Comparison of ENCODE assay signal across 10 mouse cellular contexts in genomic region chr9:39611953-39612352, GRCm38 (mm10). TPM values are rescaled to one million over a fixed set of nuclear protein-coding genes. Genes with fewer than 3 reads are reported as not detected.
DNase-seq lines count a peak whose midpoint lies in the region; ATAC-seq and TF ChIP-seq lines count a peak whose summit lies in the region.
"Had no signal": no experiment of that assay in that cellular context is flagged by ENCODE, and none has a peak within 500 bp of the region (broad histone marks: within the 10 kb centered on the region; RNA-seq: fewer than 3 reads in every experiment).

No protein-coding gene starts in this region.

- ATAC-seq in hindbrain, postnatal 0 days, result no peak
- ATAC-seq in hindbrain, embryonic 13.5 days (ENCODE audit: low FRiP score), result no peak
- ATAC-seq in neural tube, embryonic 14.5 days (ENCODE audit: low read depth), result peak; percentile 46; the same call in 1 of the 2 replicates
- no peak for ATAC-seq in neural tube, embryonic 15.5 days (ENCODE audit: low FRiP score)
- ATAC-seq in forebrain, embryonic 14.5 days, result 0 out of 2 replicates have a peak, but pooled peaks have one; percentile 44
- ATAC-seq in inflammation-experienced regulatory T-cells, adult 6 months, result no peak
- ATAC-seq: liver, embryonic 12.5 days had no signal

- no peak overlapping the region for H3K9ac ChIP-seq in hindbrain, postnatal 0 days (replicated peaks; ENCODE audit: low read length)
- no peak overlapping the region for H3K9ac ChIP-seq in hindbrain, embryonic 13.5 days
- no peak overlapping the region for H3K9ac ChIP-seq in neural tube, embryonic 14.5 days (replicated peaks; ENCODE audit: low read depth, low read length)
- H3K9ac ChIP-seq in neural tube, embryonic 15.5 days (replicated peaks), result no peak overlapping the region
- H3K9ac ChIP-seq in forebrain, embryonic 14.5 days (ENCODE audit: low read length), result no peak overlapping the region
- H3K9ac ChIP-seq: embryonic facial prominence, embryonic 13.5 days; liver, embryonic 12.5 days had no signal

- H3K27ac ChIP-seq in hindbrain, postnatal 0 days, result no peak overlapping the region
- no peak overlapping the region for H3K27ac ChIP-seq in hindbrain, embryonic 13.5 days
- H3K27ac ChIP-seq in neural tube, embryonic 14.5 days (ENCODE audit: low read depth, low read length), result no peak overlapping the region
- H3K27ac ChIP-seq in neural tube, embryonic 15.5 days (replicated peaks), result no peak overlapping the region
- no peak overlapping the region for H3K27ac ChIP-seq in forebrain, embryonic 14.5 days (ENCODE audit: low read depth, low read length)
- H3K27ac ChIP-seq: embryonic facial prominence, embryonic 13.5 days; liver, embryonic 12.5 days had no signal

- no peaks in the 10 kb centered on the region for H3K27me3 ChIP-seq in hindbrain, postnatal 0 days (ENCODE audit: insufficient read depth, low read length)
- no peaks in the 10 kb centered on the region for H3K27me3 ChIP-seq in hindbrain, embryonic 13.5 days
- H3K27me3 ChIP-seq in neural tube, embryonic 14.5 days (ENCODE audit: control insufficient read depth, insufficient read depth, low read length), result no peaks in the 10 kb centered on the region
- no peaks in the 10 kb centered on the region for H3K27me3 ChIP-seq in neural tube, embryonic 15.5 days (replicated peaks)
- no peaks in the 10 kb centered on the region for H3K27me3 ChIP-seq in forebrain, embryonic 14.5 days (replicated peaks; ENCODE audit: control insufficient read depth, insufficient read depth, low read length)
- H3K27me3 ChIP-seq: embryonic facial prominence, embryonic 13.5 days; liver, embryonic 12.5 days had no signal

- H3K4me1 ChIP-seq in hindbrain, postnatal 0 days (ENCODE audit: insufficient read depth, low read length), result no peaks in the 10 kb centered on the region
- H3K4me1 ChIP-seq in hindbrain, embryonic 13.5 days (replicated peaks), result no peaks in the 10 kb centered on the region
- H3K4me1 ChIP-seq in neural tube, embryonic 14.5 days (ENCODE audit: control insufficient read depth, insufficient read depth, low read length), result no peaks in the 10 kb centered on the region
- H3K4me1 ChIP-seq in neural tube, embryonic 15.5 days, result no peaks in the 10 kb centered on the region
- H3K4me1 ChIP-seq in forebrain, embryonic 14.5 days (ENCODE audit: control insufficient read depth, insufficient read depth, low read length), result no peaks in the 10 kb centered on the region
- H3K4me1 ChIP-seq: embryonic facial prominence, embryonic 13.5 days; liver, embryonic 12.5 days had no signal

- WGBS in hindbrain, postnatal 0 days, result 75% methylated on average over 1 of the region's 1 CpGs
- 72% methylated on average over 1 of the region's 1 CpGs for WGBS in hindbrain, embryonic 13.5 days
- 66% methylated on average over 1 of the region's 1 CpGs for WGBS in neural tube, embryonic 14.5 days
- 68% methylated on average over 1 of the region's 1 CpGs for WGBS in neural tube, embryonic 15.5 days
- 68% methylated on average over 1 of the region's 1 CpGs for WGBS in forebrain, embryonic 14.5 days

- no peak overlapping the region for H3K4me2 ChIP-seq in hindbrain, postnatal 0 days (ENCODE audit: low read depth, low read length)
- H3K4me2 ChIP-seq in hindbrain, embryonic 13.5 days, result no peak overlapping the region
- H3K4me2 ChIP-seq in neural tube, embryonic 14.5 days (ENCODE audit: low read depth, low read length), result no peak overlapping the region
- no peak overlapping the region for H3K4me2 ChIP-seq in neural tube, embryonic 15.5 days
- no peak overlapping the region for H3K4me2 ChIP-seq in forebrain, embryonic 14.5 days (ENCODE audit: low read length)
- H3K4me2 ChIP-seq: embryonic facial prominence, embryonic 13.5 days; liver, embryonic 12.5 days had no signal

- H3K4me3 ChIP-seq in hindbrain, postnatal 0 days (ENCODE audit: low read length), result no peak overlapping the region
- H3K4me3 ChIP-seq in hindbrain, embryonic 13.5 days, result no peak overlapping the region
- no peak overlapping the region for H3K4me3 ChIP-seq in neural tube, embryonic 14.5 days (ENCODE audit: low read depth, low read length)
- H3K4me3 ChIP-seq in neural tube, embryonic 15.5 days (replicated peaks), result no peak overlapping the region
- no peak overlapping the region for H3K4me3 ChIP-seq in forebrain, embryonic 14.5 days (ENCODE audit: low read depth, low read length)
- H3K4me3 ChIP-seq: embryonic facial prominence, embryonic 13.5 days; liver, embryonic 12.5 days had no signal

- peak; percentile 76 for DNase-seq in hindbrain, postnatal 0 days (ENCODE audit: low spot score)
- DNase-seq in forebrain, embryonic 14.5 days (ENCODE audit: low spot score), result peak; percentile 76
- DNase-seq in c-Kit-positive CD71-positive TER-119-positive erythroid progenitor cells, embryonic 14.5 days (ENCODE audit: low spot score), result no peak

- H3K36me3 ChIP-seq in hindbrain, postnatal 0 days (ENCODE audit: insufficient read depth, low read length), result no peaks in the 10 kb centered on the region
- H3K36me3 ChIP-seq in hindbrain, embryonic 13.5 days, result no peaks in the 10 kb centered on the region
- no peaks in the 10 kb centered on the region for H3K36me3 ChIP-seq in neural tube, embryonic 14.5 days (ENCODE audit: control insufficient read depth, insufficient read depth, low read length)
- H3K36me3 ChIP-seq in neural tube, embryonic 15.5 days, result no peaks in the 10 kb centered on the region
- H3K36me3 ChIP-seq in forebrain, embryonic 14.5 days (ENCODE audit: control insufficient read depth, insufficient read depth, low read length), result no peaks in the 10 kb centered on the region
- H3K36me3 ChIP-seq: embryonic facial prominence, embryonic 13.5 days; liver, embryonic 12.5 days had no signal

- H3K9me3 ChIP-seq in hindbrain, postnatal 0 days (ENCODE audit: low read length), result no peaks in the 10 kb centered on the region
- H3K9me3 ChIP-seq in hindbrain, embryonic 13.5 days, result no peaks in the 10 kb centered on the region
- no peaks in the 10 kb centered on the region for H3K9me3 ChIP-seq in neural tube, embryonic 14.5 days (ENCODE audit: control insufficient read depth, low read length)
- no peaks in the 10 kb centered on the region for H3K9me3 ChIP-seq in neural tube, embryonic 15.5 days (replicated peaks)
- no peaks in the 10 kb centered on the region for H3K9me3 ChIP-seq in forebrain, embryonic 14.5 days (replicated peaks; ENCODE audit: control insufficient read depth, low read length)
- H3K9me3 ChIP-seq: embryonic facial prominence, embryonic 13.5 days; liver, embryonic 12.5 days had no signal

- TF ChIP-seq CTCF in hindbrain, postnatal 0 days (IDR thresholded peaks at IDR 0.05; ENCODE audit: low read depth), result peak; percentile 73

RNA-seq across cellular contexts. Expression of gene Olfr148, which starts 1.5 kb away (rescaled TPM):
- total RNA-seq in hindbrain, postnatal 0 days (2014; rRNA removed), result not detected in 2 replicates
- polyA plus RNA-seq in hindbrain, postnatal 0 days (2015; fragmentation: Nextera tagmentation; extraction: Ambion mirVana), result not detected in 2 replicates
- polyA plus RNA-seq in hindbrain, embryonic 13.5 days (2015; fragmentation: Nextera tagmentation; extraction: Ambion mirVana), result not detected in 2 replicates
- polyA plus RNA-seq in neural tube, embryonic 14.5 days (2014; fragmentation: Nextera tagmentation; extraction: Ambion mirVana), result not detected in 2 replicates
- not detected in 2 replicates for polyA plus RNA-seq in neural tube, embryonic 15.5 days (2015; fragmentation: Nextera tagmentation; extraction: Ambion mirVana)
- polyA plus RNA-seq in forebrain, embryonic 14.5 days (2014; fragmentation: Nextera tagmentation; extraction: Ambion mirVana), result not detected in 2 replicates
- not detected for polyA plus RNA-seq in inflammation-experienced regulatory T-cells, adult 6 months (2017; shearing (Covaris generic))
- total RNA-seq: hematopoietic stem cell, adult 5-6 weeks had no signal
- polyA plus RNA-seq: embryonic facial prominence, embryonic 13.5 days; liver, embryonic 12.5 days had no signal

RNA-seq across cellular contexts. Expression of gene AW551984, which starts 7.8 kb away (rescaled TPM):
- 234 and 241 TPM in 2 replicates for total RNA-seq in hindbrain, postnatal 0 days (2014; rRNA removed)
- 170 and 185 TPM in 2 replicates for polyA plus RNA-seq in hindbrain, postnatal 0 days (2015; fragmentation: Nextera tagmentation; extraction: Ambion mirVana)
- 63.0 and 69.8 TPM in 2 replicates for polyA plus RNA-seq in hindbrain, embryonic 13.5 days (2015; fragmentation: Nextera tagmentation; extraction: Ambion mirVana)
- polyA plus RNA-seq in neural tube, embryonic 14.5 days (2014; fragmentation: Nextera tagmentation; extraction: Ambion mirVana), result 141 and 199 TPM in 2 replicates
- 169 and 187 TPM in 2 replicates for polyA plus RNA-seq in neural tube, embryonic 15.5 days (2015; fragmentation: Nextera tagmentation; extraction: Ambion mirVana)
- polyA plus RNA-seq in forebrain, embryonic 14.5 days (2014; fragmentation: Nextera tagmentation; extraction: Ambion mirVana), result 51.5 and 68.6 TPM in 2 replicates
- polyA plus RNA-seq in inflammation-experienced regulatory T-cells, adult 6 months (2017; shearing (Covaris generic)), result not detected
- total RNA-seq: hematopoietic stem cell, adult 5-6 weeks had no signal

RNA-seq across cellular contexts. Expression of gene Olfr960, which starts 9.2 kb away (rescaled TPM):
- total RNA-seq in hindbrain, postnatal 0 days (2014; rRNA removed), result not detected in 2 replicates
- polyA plus RNA-seq in hindbrain, postnatal 0 days (2015; fragmentation: Nextera tagmentation; extraction: Ambion mirVana), result not detected in 2 replicates
- not detected in 2 replicates for polyA plus RNA-seq in hindbrain, embryonic 13.5 days (2015; fragmentation: Nextera tagmentation; extraction: Ambion mirVana)
- not detected in 2 replicates for polyA plus RNA-seq in neural tube, embryonic 14.5 days (2014; fragmentation: Nextera tagmentation; extraction: Ambion mirVana)
- polyA plus RNA-seq in neural tube, embryonic 15.5 days (2015; fragmentation: Nextera tagmentation; extraction: Ambion mirVana), result not detected in 2 replicates
- not detected in 2 replicates for polyA plus RNA-seq in forebrain, embryonic 14.5 days (2014; fragmentation: Nextera tagmentation; extraction: Ambion mirVana)
- polyA plus RNA-seq in inflammation-experienced regulatory T-cells, adult 6 months (2017; shearing (Covaris generic)), result not detected
- total RNA-seq: hematopoietic stem cell, adult 5-6 weeks had no signal
- polyA plus RNA-seq: embryonic facial prominence, embryonic 13.5 days; liver, embryonic 12.5 days had no signal

RNA-seq across cellular contexts. Expression of gene Olfr961, which starts 32.9 kb away (rescaled TPM):
- not detected in 2 replicates for total RNA-seq in hindbrain, postnatal 0 days (2014; rRNA removed)
- not detected in 2 replicates for polyA plus RNA-seq in hindbrain, postnatal 0 days (2015; fragmentation: Nextera tagmentation; extraction: Ambion mirVana)
- not detected in 2 replicates for polyA plus RNA-seq in hindbrain, embryonic 13.5 days (2015; fragmentation: Nextera tagmentation; extraction: Ambion mirVana)
- polyA plus RNA-seq in neural tube, embryonic 14.5 days (2014; fragmentation: Nextera tagmentation; extraction: Ambion mirVana), result not detected in 2 replicates
- polyA plus RNA-seq in neural tube, embryonic 15.5 days (2015; fragmentation: Nextera tagmentation; extraction: Ambion mirVana), result not detected in 2 replicates
- not detected in 2 replicates for polyA plus RNA-seq in forebrain, embryonic 14.5 days (2014; fragmentation: Nextera tagmentation; extraction: Ambion mirVana)
- not detected for polyA plus RNA-seq in inflammation-experienced regulatory T-cells, adult 6 months (2017; shearing (Covaris generic))
- total RNA-seq: hematopoietic stem cell, adult 5-6 weeks had no signal
- polyA plus RNA-seq: embryonic facial prominence, embryonic 13.5 days; liver, embryonic 12.5 days had no signal

RNA-seq across cellular contexts. Expression of gene Olfr959, which starts 36.6 kb away (rescaled TPM):
- total RNA-seq in hindbrain, postnatal 0 days (2014; rRNA removed), result 3.6 TPM in 1 of 2 replicates, not detected in the other
- not detected in 2 replicates for polyA plus RNA-seq in hindbrain, postnatal 0 days (2015; fragmentation: Nextera tagmentation; extraction: Ambion mirVana)
- polyA plus RNA-seq in hindbrain, embryonic 13.5 days (2015; fragmentation: Nextera tagmentation; extraction: Ambion mirVana), result not detected in 2 replicates
- polyA plus RNA-seq in neural tube, embryonic 14.5 days (2014; fragmentation: Nextera tagmentation; extraction: Ambion mirVana), result not detected in 2 replicates
- 0.05 TPM in 1 of 2 replicates, not detected in the other for polyA plus RNA-seq in neural tube, embryonic 15.5 days (2015; fragmentation: Nextera tagmentation; extraction: Ambion mirVana)
- not detected in 2 replicates for polyA plus RNA-seq in forebrain, embryonic 14.5 days (2014; fragmentation: Nextera tagmentation; extraction: Ambion mirVana)
- not detected for polyA plus RNA-seq in inflammation-experienced regulatory T-cells, adult 6 months (2017; shearing (Covaris generic))
- total RNA-seq: hematopoietic stem cell, adult 5-6 weeks had no signal
- polyA plus RNA-seq: liver, embryonic 12.5 days had no signal

Comparison
In these comparisons a context has a peak if more than half of its experiments do, and no peak if none do; other contexts are left out.
1. ATAC-seq: peak in neural tube, embryonic 14.5 days (single experiment) and forebrain, embryonic 14.5 days (single experiment); none in hindbrain, postnatal 0 days (single experiment), hindbrain, embryonic 13.5 days (single experiment), neural tube, embryonic 15.5 days (single experiment) and inflammation-experienced regulatory T-cells, adult 6 months (single experiment).
2. RNA of gene AW551984, which starts 7.8 kb away (polyA plus RNA-seq): 141 to 199 TPM in neural tube, embryonic 14.5 days, 169 to 187 TPM in neural tube, embryonic 15.5 days, 170 to 185 TPM in hindbrain, postnatal 0 days, 63.0 to 69.8 TPM in hindbrain, embryonic 13.5 days and 51.5 to 68.6 TPM in forebrain, embryonic 14.5 days; not detected in inflammation-experienced regulatory T-cells, adult 6 months; every median in the first group is over 10 times any median in the second.